Mouse (Mus musculus): Measurements from ENCODE around the gene Rab6b. TPM values are rescaled to one million over a fixed set of nuclear protein-coding genes. Genes with fewer than 3 reads are reported as not detected.

Rab6b gene
- polyA plus RNA-seq, 1 experiment from 2014 or later: 7.3 TPM

DNA sequence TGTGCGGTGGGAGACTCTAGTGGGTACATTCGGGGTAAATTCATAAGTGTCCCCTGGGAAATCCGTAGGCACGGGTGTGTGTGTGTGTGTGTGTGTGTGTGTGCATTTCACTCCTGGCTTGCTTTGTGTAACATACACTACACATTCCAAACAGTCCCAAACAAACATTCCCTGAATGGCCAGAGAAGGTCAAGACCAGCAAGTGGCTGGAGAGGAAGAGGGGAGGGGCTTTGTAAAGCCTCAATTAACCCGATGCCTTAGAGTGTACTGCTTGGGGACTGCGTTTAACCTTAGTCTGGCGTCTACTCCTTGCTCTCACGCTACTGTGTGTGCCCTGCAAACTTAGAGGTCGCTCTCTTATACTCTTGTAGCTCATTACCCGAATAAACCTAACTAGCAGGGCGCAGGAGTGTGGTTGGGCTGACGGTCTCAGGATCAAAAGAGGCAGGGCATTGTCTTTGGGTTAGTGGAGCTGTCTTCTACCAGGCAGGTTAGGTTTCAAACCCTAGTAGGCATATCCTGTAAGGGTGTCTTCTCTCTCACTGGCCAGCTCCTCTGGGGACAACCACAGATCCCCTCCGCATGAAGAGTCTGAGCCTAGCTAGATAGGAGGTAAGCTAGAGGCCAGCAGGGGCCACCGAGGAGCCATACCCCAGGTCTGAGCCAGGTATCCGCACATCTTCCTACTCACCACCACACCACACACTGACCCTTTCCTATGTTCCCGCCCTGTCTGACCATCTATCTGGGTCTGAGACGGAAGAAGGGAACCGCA, 673 bp upstream of the Rab6b start:
- no peak for ATAC-seq (ENCODE audit: low read depth)
- Histone ChIP-seq H3K27me3 (replicated peaks; ENCODE audit: control insufficient read depth, insufficient read depth, low read length) (peaks cover 45% of the 10 kb centered on the region), H3K9me3 (ENCODE audit: control insufficient read depth, low read length) (no peaks in the 10 kb centered on the region), H3K4me2 (ENCODE audit: low read depth, low read length) (peak overlapping the region; percentile 96), H3K36me3 (ENCODE audit: control insufficient read depth, insufficient read depth, low read length) (no peaks in the 10 kb centered on the region), H3K27ac (replicated peaks; ENCODE audit: low read depth, low read length) (no peak overlapping the region), H3K4me3 (ENCODE audit: low read depth, low read length) (peak overlapping the region; percentile 71), H3K9ac (ENCODE audit: low read depth, low read length) (peak overlapping the region; percentile 77), H3K4me1 (ENCODE audit: control insufficient read depth, insufficient read depth, low read length) (peaks cover 21% of the 10 kb centered on the region; the same call in 1 of the 2 replicates)
- WGBS: 18% methylated on average over 18 of the region's 18 CpGs
- DNase-seq (ENCODE audit: low spot score): no peak

GRCm38 (mm10) chr9:103112471-103113271, 1.1 kb downstream of the Rab6b start:
- DNase-seq (ENCODE audit: low spot score) (no peak), ATAC-seq (ENCODE audit: low read depth) (peak; percentile 53)
- whole genome bisulfite sequencing: under 1% methylated on average over 33 of the region's 35 CpGs
- Histone ChIP-seq H3K4me3 (ENCODE audit: low read depth, low read length) (peak overlapping the region; percentile 71), H3K36me3 (ENCODE audit: control insufficient read depth, insufficient read depth, low read length) (no peaks in the 10 kb centered on the region), H3K27me3 (replicated peaks; ENCODE audit: control insufficient read depth, insufficient read depth, low read length) (peaks cover 45% of the 10 kb centered on the region), H3K9ac (ENCODE audit: low read depth, low read length) (peak overlapping the region; percentile 77), H3K27ac (replicated peaks; ENCODE audit: low read depth, low read length) (no peak overlapping the region), H3K4me2 (ENCODE audit: low read depth, low read length) (peak overlapping the region; percentile 96), H3K9me3 (ENCODE audit: control insufficient read depth, low read length) (no peaks in the 10 kb centered on the region), H3K4me1 (ENCODE audit: control insufficient read depth, insufficient read depth, low read length) (peaks cover 21% of the 10 kb centered on the region; the same call in 1 of the 2 replicates)

- H3K4me2 ChIP-seq (ENCODE audit: low read depth, low read length): peak overlapping the region; percentile 96
- ATAC-seq (ENCODE audit: low read depth) (no peak), DNase-seq (ENCODE audit: low spot score) (no peak)
- H3K4me1 ChIP-seq (ENCODE audit: control insufficient read depth, insufficient read depth, low read length): peaks cover 21% of the 10 kb centered on the region; the same call in 1 of the 2 replicates
- H3K4me3 ChIP-seq (ENCODE audit: low read depth, low read length): peak overlapping the region; percentile 71; the same call in 1 of the 2 replicates
- H3K27me3 ChIP-seq (replicated peaks; ENCODE audit: control insufficient read depth, insufficient read depth, low read length): peaks cover 45% of the 10 kb centered on the region
- no peaks in the 10 kb centered on the region for H3K36me3 ChIP-seq (ENCODE audit: control insufficient read depth, insufficient read depth, low read length)
- no peak overlapping the region for H3K27ac ChIP-seq (replicated peaks; ENCODE audit: low read depth, low read length)
- no peaks in the 10 kb centered on the region for H3K9me3 ChIP-seq (ENCODE audit: control insufficient read depth, low read length)
- H3K9ac ChIP-seq (ENCODE audit: low read depth, low read length): no peak overlapping the region
- 42% methylated on average over 10 of the region's 11 CpGs for WGBS
These were observed 1.8 kb downstream of the Rab6b start for GRCm38 (mm10) chr9:103113351-103113750.

DNA sequence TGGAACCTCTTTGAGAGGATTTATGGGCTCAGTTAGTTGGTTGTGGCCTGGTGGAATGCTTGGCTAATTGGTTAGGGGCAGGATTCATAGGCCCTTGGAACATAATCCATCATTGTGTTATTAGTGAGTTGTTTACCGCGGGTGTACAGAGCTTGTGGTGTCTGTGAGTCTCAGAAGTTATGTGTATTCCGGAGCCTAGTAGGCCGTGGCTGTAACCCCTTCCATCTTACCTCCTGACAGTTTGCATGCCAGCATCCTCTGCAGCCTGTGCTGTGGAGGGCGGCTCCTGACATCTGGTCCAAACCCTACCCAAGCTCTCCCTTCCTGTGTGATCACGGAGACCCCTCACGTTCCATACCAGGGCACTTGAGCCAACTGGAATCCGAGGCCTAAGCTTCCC, 2.7 kb downstream of the Rab6b start:
- Histone ChIP-seq H3K9ac (ENCODE audit: low read depth, low read length) (no peak overlapping the region), H3K27me3 (replicated peaks; ENCODE audit: control insufficient read depth, insufficient read depth, low read length) (peaks cover 45% of the 10 kb centered on the region), H3K4me3 (ENCODE audit: low read depth, low read length) (no peak overlapping the region), H3K9me3 (ENCODE audit: control insufficient read depth, low read length) (no peaks in the 10 kb centered on the region), H3K4me1 (ENCODE audit: control insufficient read depth, insufficient read depth, low read length) (peaks cover 18% of the 10 kb centered on the region; the same call in 1 of the 2 replicates), H3K4me2 (ENCODE audit: low read depth, low read length) (no peak overlapping the region), H3K36me3 (ENCODE audit: control insufficient read depth, insufficient read depth, low read length) (no peaks in the 10 kb centered on the region), H3K27ac (replicated peaks; ENCODE audit: low read depth, low read length) (no peak overlapping the region)
- no peak for DNase-seq (ENCODE audit: low spot score)
- 75% methylated on average over 8 of the region's 8 CpGs for WGBS
- ATAC-seq (ENCODE audit: low read depth): no peak

DNA sequence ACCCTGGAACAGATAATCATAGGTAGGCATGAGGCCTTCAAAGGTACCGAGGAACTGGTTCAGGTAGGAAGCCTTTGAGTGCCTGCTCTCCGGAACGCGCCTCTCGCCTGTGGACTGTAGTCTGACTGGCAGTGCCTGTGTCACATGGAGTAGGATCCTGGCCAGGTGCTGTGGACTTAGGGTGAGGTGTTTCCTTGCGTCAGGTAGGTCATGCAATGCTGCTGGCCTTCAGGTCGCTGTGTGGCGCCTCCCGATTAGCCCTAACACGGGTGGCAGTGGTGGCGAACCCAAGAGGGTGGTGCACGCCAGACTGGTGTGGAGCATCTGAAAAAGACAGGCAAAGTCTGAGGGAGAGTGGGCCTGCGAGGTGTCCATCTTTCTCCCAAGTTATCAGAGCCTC, 3.3 kb downstream of the Rab6b start:
- Histone ChIP-seq H3K27me3 (replicated peaks; ENCODE audit: control insufficient read depth, insufficient read depth, low read length) (peaks cover 44% of the 10 kb centered on the region), H3K4me2 (ENCODE audit: low read depth, low read length) (no peak overlapping the region), H3K4me1 (ENCODE audit: control insufficient read depth, insufficient read depth, low read length) (peaks cover 16% of the 10 kb centered on the region; the same call in 1 of the 2 replicates), H3K9ac (ENCODE audit: low read depth, low read length) (no peak overlapping the region), H3K36me3 (ENCODE audit: control insufficient read depth, insufficient read depth, low read length) (no peaks in the 10 kb centered on the region), H3K4me3 (ENCODE audit: low read depth, low read length) (no peak overlapping the region), H3K9me3 (ENCODE audit: control insufficient read depth, low read length) (no peaks in the 10 kb centered on the region), H3K27ac (replicated peaks; ENCODE audit: low read depth, low read length) (no peak overlapping the region)
- ATAC-seq (ENCODE audit: low read depth) (no peak), DNase-seq (ENCODE audit: low spot score) (no peak)
- 92% methylated on average over 11 of the region's 13 CpGs for WGBS

DNA sequence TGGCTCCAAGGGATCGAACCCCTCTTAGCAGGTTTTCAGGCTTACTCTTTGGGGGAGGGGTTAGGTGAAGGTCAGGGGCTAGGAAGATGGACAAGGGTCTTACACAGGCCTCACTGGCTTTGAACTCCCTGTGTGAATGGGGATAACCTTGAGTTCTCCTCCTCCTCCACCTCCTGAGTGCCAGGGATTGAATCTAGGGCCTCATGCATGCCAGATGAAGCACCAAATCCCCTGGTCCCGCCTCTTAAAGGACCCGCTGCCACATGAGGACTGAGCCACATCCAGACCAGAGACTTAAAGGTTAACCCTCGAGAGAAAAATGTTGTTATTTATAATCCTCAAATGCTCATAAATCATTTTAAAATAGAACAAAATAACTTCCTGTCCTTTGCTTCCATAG, 5.4 kb downstream of the Rab6b start:
- WGBS: 82% methylated on average over 4 of the region's 4 CpGs
- H3K36me3 ChIP-seq (ENCODE audit: control insufficient read depth, insufficient read depth, low read length): no peaks in the 10 kb centered on the region
- no peaks in the 10 kb centered on the region for H3K9me3 ChIP-seq (ENCODE audit: control insufficient read depth, low read length)

GRCm38 (mm10) chr9:103117495-103117894, 5.9 kb downstream of the Rab6b start:
- Histone ChIP-seq H3K9ac (ENCODE audit: low read depth, low read length) (no peak overlapping the region), H3K9me3 (ENCODE audit: control insufficient read depth, low read length) (no peaks in the 10 kb centered on the region), H3K4me3 (ENCODE audit: low read depth, low read length) (no peak overlapping the region), H3K36me3 (ENCODE audit: control insufficient read depth, insufficient read depth, low read length) (no peaks in the 10 kb centered on the region), H3K4me2 (ENCODE audit: low read depth, low read length) (no peak overlapping the region), H3K27ac (replicated peaks; ENCODE audit: low read depth, low read length) (no peak overlapping the region), H3K4me1 (ENCODE audit: control insufficient read depth, insufficient read depth, low read length) (peaks cover 5% of the 10 kb centered on the region; the same call in 1 of the 2 replicates), H3K27me3 (replicated peaks; ENCODE audit: control insufficient read depth, insufficient read depth, low read length) (peaks cover 22% of the 10 kb centered on the region)
- WGBS: 58% methylated on average over 5 of the region's 5 CpGs
- DNase-seq (ENCODE audit: low spot score) (no peak), ATAC-seq (ENCODE audit: low read depth) (no peak)

More for the DNA sequence above, 5.4 kb downstream of the Rab6b start:
- DNase-seq (ENCODE audit: low spot score): no peak
- H3K9ac ChIP-seq (ENCODE audit: low read depth, low read length): no peak overlapping the region
- H3K27me3 ChIP-seq (replicated peaks; ENCODE audit: control insufficient read depth, insufficient read depth, low read length): peaks cover 28% of the 10 kb centered on the region
- no peak for ATAC-seq (ENCODE audit: low read depth)
- H3K4me2 ChIP-seq (ENCODE audit: low read depth, low read length): no peak overlapping the region
- no peak overlapping the region for H3K4me3 ChIP-seq (ENCODE audit: low read depth, low read length)
- H3K4me1 ChIP-seq (ENCODE audit: control insufficient read depth, insufficient read depth, low read length): peaks cover 10% of the 10 kb centered on the region; the same call in 1 of the 2 replicates
- no peak overlapping the region for H3K27ac ChIP-seq (replicated peaks; ENCODE audit: low read depth, low read length)

GRCm38 (mm10) chr9:103117951-103118350, 6.4 kb downstream of the Rab6b start:
- DNase-seq (ENCODE audit: low spot score) (no peak), ATAC-seq (ENCODE audit: low read depth) (no peak)
- Histone ChIP-seq H3K36me3 (ENCODE audit: control insufficient read depth, insufficient read depth, low read length) (no peaks in the 10 kb centered on the region), H3K4me1 (ENCODE audit: control insufficient read depth, insufficient read depth, low read length) (0 out of 2 replicates have a peak, but pooled peaks cover under 1% of the 10 kb centered on the region), H3K27me3 (replicated peaks; ENCODE audit: control insufficient read depth, insufficient read depth, low read length) (peaks cover 18% of the 10 kb centered on the region), H3K4me3 (ENCODE audit: low read depth, low read length) (no peak overlapping the region), H3K9me3 (ENCODE audit: control insufficient read depth, low read length) (no peaks in the 10 kb centered on the region), H3K9ac (ENCODE audit: low read depth, low read length) (no peak overlapping the region), H3K27ac (replicated peaks; ENCODE audit: low read depth, low read length) (no peak overlapping the region), H3K4me2 (ENCODE audit: low read depth, low read length) (no peak overlapping the region)
- 86% methylated on average over 8 of the region's 8 CpGs for WGBS

All from embryonic facial prominence, embryonic 14.5 days (tissue).